Mouse (Mus musculus): ENCODE results near the gene Vkorc1l1.
"Not testable (repeated sequence)": the region's sequence is repeated elsewhere in the genome, so short reads cannot be mapped to it uniquely, and the experiment has no call there.

Gene Vkorc1l1

GRCm38 (mm10) chr5:129941495-129942045 lies at the start of gene Vkorc1l1:
Vkorc1l1 (plus strand) TSS chr5:129941970.
- DNase-seq (ENCODE audit: low read depth), result peak; percentile 100

- peak; percentile 96 for DNase-seq (ENCODE audit: low read depth)
These were observed 46.3 kb upstream of the Vkorc1l1 start, which contains the start of gene Zbed5 for GRCm38 (mm10) chr5:129895198-129896088. Zbed5 (plus strand) TSS chr5:129895723.

DNA sequence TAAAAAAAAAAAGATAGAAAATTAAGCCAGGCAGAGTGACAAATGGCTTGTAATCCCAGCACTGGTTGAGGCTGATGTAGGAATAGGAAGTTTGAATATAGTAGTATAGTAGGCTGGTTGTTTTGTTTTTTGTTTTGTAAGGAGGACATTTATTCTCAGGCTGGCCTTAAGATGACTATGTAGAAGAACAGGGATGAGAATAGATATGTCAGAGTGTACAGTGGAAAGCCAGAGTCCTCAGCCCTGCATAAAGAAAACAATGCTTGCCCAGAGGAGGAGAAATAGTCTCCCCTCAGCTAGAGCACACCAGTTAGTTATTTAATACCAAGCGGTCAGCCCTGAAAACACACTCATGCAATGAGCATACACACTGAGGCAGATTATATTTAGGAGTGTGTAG lies 43.3 kb upstream of the Vkorc1l1 start, which contains the start of gene Phkg1:
Gene Phkg1 (minus strand): TSS at position 101 of the 400 bp plus-strand sequence.
- no peak for DNase-seq (ENCODE audit: low read depth)

DNA sequence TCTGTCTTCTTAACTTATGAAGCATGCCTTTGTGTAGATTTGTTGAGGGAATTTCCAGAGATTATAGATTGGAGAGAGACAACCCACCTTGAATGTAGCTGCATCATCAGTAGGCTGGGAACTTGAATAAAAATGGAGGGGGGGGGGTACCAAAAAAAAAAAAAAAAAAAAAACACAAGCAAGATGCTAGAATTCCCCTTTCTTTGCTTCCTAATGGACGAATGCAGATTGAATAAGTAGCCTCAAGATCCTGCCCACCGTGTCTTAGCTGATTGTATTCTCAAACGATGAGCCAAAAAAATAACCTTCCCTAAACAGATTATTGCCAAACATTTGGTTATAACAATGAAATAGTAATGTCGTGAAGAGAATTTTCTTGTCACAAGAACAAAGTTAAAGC lies 34.0 kb upstream of the Vkorc1l1 start:
- no peak for DNase-seq (ENCODE audit: low read depth)

GRCm38 (mm10) chr5:129908242-129908965 lies 33.4 kb upstream of the Vkorc1l1 start, which contains the start of gene Nupr1l:
Nupr1l (plus strand) TSS chr5:129908540.
- DNase-seq (ENCODE audit: low read depth), result peak; percentile 94

DNA sequence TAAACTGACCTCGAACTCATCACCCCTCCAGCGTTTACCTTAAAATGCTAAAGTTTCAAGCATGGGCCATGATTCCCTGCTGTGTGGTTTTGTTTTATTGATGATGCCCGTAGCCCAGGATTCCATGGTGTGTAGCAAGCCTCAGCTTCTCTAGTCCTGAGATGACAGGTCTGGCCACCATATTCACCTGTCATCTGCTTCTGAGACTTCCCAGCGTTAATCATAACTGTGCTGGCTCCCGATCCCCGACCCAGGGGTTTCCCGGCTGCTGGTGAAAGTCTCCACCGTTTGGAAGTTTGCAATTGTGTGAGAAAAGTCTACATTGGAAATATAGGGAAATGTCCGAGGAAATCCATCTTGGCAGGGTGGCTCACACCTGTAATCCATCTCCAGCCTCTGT lies 32.6 kb upstream of the Vkorc1l1 start:
- no peak for DNase-seq (ENCODE audit: low read depth)

- no peak for DNase-seq (ENCODE audit: low read depth)
These were observed 32.2 kb upstream of the Vkorc1l1 start for GRCm38 (mm10) chr5:129909591-129909990.

- peak; percentile 77 for DNase-seq (ENCODE audit: low read depth)
These were observed 27.7 kb upstream of the Vkorc1l1 start for GRCm38 (mm10) chr5:129914024-129914423.

DNA sequence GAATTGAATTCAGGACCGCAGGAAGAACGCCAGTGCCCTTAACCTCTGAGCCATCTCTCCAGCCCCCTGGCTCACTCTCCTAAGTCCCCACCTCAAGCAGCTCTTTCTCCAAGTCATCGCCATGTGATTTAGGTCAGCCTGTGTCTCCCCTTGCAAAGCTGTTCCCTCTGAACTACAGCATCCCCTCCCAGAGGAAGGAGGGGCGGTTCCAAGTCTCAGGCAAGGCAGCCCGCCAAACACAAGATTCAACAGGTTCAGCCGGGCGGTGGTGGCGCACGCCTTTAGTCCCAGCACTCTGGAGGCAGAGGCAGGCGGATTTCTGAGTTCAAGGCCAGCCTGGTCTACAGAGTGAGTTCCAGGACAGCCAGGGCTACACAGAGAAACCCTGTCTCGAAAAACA lies 26.3 kb upstream of the Vkorc1l1 start:
- not testable (repeated sequence) for DNase-seq (ENCODE audit: low read depth)

DNA sequence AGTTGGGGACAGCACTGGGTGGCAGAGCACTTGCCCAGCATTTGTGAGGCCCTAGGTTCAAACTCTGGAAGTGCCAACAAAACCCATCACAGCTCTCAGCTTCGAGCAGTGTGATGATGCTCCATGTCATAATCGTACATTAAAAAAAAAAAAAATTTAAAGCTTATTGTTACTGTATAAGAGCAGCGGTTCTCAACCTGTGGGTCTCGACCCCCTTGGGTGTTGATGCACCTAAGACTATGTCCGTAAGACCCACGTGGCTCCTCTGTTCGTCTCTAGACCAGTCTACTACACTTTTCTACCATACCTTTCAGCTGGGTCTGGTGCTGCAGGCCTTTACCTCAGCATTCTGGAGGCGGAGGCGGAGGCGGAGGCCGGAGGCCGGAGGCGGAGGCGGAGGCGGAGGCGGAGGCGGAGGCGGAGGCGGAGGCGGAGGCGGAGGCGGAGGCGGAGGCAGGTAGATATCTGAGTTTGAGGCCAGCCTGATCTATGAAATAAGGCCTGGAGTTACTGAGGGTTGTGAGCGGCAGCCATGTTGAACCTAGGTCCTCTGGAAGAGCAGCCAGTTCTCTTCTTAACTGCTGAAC lies 23.6 kb upstream of the Vkorc1l1 start:
- DNase-seq (ENCODE audit: low read depth), result peak; percentile 48

GRCm38 (mm10) chr5:129918752-129919151 lies 23.0 kb upstream of the Vkorc1l1 start:
- DNase-seq (ENCODE audit: low read depth), result peak; percentile 61

DNA sequence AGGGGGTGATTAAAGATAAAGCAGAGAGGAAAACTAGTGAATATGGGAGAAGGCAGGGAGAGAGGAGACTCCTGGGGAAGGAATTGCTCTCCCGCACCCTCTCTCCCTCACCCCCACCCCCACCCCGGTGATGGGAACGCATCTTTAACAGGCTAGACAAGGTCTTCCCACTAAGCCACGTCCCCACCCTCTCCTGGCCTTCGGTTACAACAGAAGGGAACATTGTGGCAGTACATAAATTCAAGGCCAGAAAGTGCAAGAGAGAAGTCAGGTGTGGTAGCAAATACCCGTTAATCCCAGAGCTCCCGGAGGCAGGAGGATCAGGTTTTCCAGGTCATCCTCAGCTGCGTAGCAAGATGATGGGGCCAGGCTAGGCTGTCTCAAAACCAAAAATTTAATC lies 22.4 kb upstream of the Vkorc1l1 start:
- no peak for DNase-seq (ENCODE audit: low read depth)

DNA sequence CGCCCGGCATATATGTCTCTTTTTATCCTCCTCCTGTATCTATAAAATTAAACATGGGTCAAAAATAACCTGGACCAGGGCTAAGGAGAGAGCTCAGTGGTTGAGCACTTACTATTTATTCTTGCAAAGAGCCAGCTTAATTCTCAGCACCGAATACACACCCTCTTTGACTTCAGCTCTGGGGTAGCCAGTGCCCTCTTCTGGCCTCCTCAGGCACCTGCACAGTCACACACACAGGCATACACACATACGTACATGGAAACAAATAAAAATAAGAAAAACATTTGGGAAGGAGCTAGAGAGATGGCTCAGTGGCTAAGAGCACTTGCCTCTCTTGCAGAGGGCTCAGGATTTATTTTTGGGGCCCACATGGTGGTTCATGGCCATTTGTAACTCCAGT lies 19.8 kb upstream of the Vkorc1l1 start:
- no peak for DNase-seq (ENCODE audit: low read depth)

DNA sequence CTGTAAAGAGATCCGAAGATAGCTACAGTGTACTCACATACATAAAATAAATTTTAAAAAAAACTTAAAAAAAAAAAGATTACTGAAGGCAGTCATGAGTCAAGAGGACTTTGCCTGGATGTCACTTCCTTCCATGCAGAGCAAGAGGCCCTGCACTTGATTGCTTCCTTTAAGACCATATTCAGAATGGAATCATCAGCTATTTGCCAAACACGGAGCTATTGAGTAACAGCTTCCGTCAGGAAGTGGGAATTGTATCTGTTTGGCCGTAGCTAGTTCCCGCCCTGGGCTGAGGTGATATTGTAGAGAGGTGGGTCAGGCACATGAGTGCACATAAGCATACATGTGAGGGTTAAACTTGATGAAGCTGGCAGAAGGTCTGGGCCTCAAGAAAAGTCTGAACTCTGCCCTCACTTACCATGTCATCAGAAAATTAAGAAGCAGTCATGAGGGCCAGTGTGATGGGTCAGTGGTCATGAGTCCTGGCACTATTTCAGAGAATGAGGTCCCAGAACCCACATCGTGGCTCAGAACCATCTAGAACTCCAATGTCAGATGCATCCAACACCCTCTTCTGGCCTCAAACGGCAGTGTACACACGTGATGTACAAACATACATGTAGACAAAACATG lies 16.8 kb upstream of the Vkorc1l1 start:
- peak; percentile 90 for DNase-seq (ENCODE audit: low read depth)

GRCm38 (mm10) chr5:129925933-129926332 lies 15.8 kb upstream of the Vkorc1l1 start:
- no peak for DNase-seq (ENCODE audit: low read depth)

DNA sequence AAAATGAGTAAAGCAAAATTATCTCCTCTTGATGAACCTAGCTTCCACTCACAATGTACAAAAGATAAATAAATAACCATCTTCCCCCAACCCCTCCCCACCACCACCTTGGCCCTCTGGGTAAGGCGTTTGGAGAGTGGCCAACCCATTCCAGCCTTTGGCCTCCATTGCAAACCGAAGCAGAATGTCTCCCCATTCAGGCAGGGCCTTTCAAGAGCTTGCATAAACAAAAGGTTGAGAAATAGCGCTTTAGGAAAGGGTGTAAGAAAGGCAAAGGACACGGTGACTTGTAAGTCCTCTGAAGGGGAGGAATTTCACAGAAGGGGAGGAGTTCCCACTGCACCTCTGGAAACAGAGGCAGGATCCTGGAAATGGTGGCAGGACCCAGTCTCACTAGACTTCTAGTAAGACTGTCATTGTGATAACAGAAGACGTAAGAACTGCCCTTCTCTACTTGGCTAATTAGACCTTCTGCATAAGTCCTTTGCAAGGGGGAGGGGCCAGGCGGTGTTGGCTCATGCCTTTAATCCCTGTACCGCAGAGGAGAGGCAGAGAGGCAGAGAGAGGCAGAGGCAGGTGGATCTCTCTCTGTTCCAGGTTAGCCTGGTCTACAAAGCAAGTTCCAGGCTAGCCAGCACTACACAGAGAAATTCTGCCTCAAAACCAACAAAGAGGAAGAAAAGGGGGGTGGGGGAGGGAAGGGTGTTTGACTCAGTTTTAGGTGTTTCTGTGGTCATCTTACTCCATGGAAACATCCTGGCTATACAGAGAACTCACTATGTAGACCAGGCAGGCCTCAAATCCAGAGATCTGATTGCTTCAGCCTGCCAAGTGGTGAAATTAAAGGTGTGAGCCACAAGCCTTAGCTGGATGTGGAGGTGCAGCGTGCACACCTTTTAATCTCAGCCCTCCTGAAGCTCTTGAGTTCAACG lies 11.6 kb upstream of the Vkorc1l1 start:
- DNase-seq (ENCODE audit: low read depth), result peak; percentile 49

DNA sequence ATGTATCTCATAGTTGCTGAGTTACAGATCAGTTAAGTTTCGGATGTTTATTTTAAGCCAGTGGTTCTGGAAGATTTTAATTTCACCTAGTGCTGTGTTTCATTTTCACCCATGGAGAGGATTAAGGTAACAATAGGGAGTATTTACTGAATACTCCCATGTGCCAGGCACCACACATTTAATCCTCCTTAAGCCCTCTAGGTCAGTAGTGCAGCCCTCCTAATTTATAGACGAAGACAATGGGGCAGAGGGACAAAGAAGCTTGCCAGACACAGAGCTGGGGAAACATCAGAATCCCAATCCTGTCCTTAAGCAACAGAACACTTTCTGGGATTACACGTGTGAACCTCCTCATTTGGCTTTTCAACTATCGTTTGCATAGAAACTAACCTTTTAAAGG lies 4.8 kb upstream of the Vkorc1l1 start:
- no peak for DNase-seq (ENCODE audit: low read depth)

DNA sequence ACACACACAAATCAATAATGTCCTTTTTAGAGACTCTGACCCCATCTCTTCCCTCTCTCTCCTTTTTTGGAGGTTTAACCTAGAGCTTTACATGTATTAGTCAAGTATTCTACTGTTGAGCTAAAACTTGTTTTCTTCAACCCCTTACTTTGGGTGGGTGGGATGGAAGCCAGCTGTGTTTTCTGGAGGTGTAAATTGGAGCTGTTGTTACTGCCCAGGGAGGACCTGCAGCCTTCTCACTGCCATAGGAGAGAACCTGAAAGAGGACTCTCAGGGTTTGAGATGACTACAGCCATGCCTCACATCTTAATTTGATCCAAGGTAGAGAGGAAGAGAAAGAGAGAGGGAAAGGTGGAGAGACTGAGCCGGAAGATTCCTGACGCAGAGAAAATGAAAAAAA lies 1.5 kb upstream of the Vkorc1l1 start:
- no peak for DNase-seq (ENCODE audit: low read depth)

DNA sequence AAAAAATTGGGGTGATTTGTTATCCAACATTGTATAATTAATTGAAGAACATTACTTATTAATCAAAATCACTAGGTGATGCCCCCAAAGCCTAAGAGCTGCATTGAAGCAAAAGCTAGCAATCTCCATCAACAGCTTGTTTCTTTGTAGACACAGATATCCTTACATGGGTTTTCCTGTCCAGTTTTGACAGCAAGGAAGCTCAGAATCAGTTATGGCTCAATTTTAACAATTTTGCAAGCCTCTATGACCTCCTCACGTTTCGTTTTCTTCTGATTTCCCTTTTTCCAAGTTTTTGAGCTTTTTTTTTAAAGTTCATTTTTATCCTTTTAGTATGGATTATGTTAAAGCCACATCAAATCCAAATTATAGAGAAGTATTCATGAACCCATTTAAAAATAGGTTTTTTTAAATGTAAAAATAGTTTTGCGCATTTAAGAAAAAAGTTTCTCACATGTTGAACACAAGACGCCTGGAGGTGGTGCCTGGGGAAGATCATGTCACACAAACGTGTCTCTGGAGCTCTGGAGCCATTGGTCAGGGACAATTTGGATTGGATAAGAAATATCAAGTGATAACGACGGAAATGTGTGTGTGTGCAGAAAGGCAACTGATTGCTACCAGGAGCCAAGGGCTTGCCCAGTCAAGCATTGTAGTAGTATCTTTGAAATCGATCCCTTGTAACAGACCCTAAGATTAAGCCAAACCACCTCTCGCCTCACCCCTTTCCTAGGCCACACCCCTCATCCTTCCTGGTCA lies 855 bp upstream of the Vkorc1l1 start:
- peak; percentile 79 for DNase-seq (ENCODE audit: low read depth)
